Mouse (Mus musculus) G1E-ER4 (cell line): ENCODE results near the gene Ccdc14. TPM values are rescaled to one million over a fixed set of nuclear protein-coding genes. Genes with fewer than 3 reads are reported as not detected.

Source experiments
- GATA1 ChIP-seq: IDR thresholded peaks from one replicate; pipeline ENCODE4 v1.8.0; 2012; ENCODE audit warnings: low read length, inconsistent platforms
- polyA plus RNA-seq: library from polyadenylated mRNA; stranded (reverse); fragments of >175 nt; gene quantifications from 2 replicates; pipeline ENCODE4 v1.2.3, GENCODE M21; 2012

Gene Ccdc14
- 0.59 and 0.87 TPM in 2 replicates for polyA plus RNA-seq

GRCm38 (mm10) chr16:34690334-34691144 is at the start of gene Ccdc14:
Ccdc14 (plus strand) TSS chr16:34690616.
- no peak for TF ChIP-seq GATA1

- TF ChIP-seq GATA1, result no peak
Measured at GRCm38 (mm10) chr16:34643511-34644259, 46.7 kb upstream of the Ccdc14 start.

GRCm38 (mm10) chr16:34649621-34650020 is 40.8 kb upstream of the Ccdc14 start, which contains the start of gene Ropn1:
Ropn1 (plus strand) TSS chr16:34649921.
- TF ChIP-seq GATA1, result no peak

GRCm38 (mm10) chr16:34653023-34653422 is 37.4 kb upstream of the Ccdc14 start:
- no peak for TF ChIP-seq GATA1

- TF ChIP-seq GATA1, result no peak
Measured at GRCm38 (mm10) chr16:34657983-34658382, 32.4 kb upstream of the Ccdc14 start.

GRCm38 (mm10) chr16:34658388-34658787 is 32.0 kb upstream of the Ccdc14 start:
- no peak for TF ChIP-seq GATA1

- TF ChIP-seq GATA1, result no peak
Measured at GRCm38 (mm10) chr16:34664553-34664952, 25.9 kb upstream of the Ccdc14 start.

- TF ChIP-seq GATA1, result no peak
Measured at GRCm38 (mm10) chr16:34667031-34667726, 23.2 kb upstream of the Ccdc14 start.

GRCm38 (mm10) chr16:34668341-34668740 is 22.1 kb upstream of the Ccdc14 start:
- no peak for TF ChIP-seq GATA1

GRCm38 (mm10) chr16:34671966-34672365 is 18.4 kb upstream of the Ccdc14 start:
- no peak for TF ChIP-seq GATA1

- TF ChIP-seq GATA1, result no peak
Measured at GRCm38 (mm10) chr16:34672822-34673221, 17.6 kb upstream of the Ccdc14 start.

GRCm38 (mm10) chr16:34674365-34674764 is 16.1 kb upstream of the Ccdc14 start:
- no peak for TF ChIP-seq GATA1

GRCm38 (mm10) chr16:34681823-34682222 is 8.6 kb upstream of the Ccdc14 start:
- TF ChIP-seq GATA1, result no peak

- no peak for TF ChIP-seq GATA1
Measured at GRCm38 (mm10) chr16:34689879-34690278, 537 bp upstream of the Ccdc14 start.

GRCm38 (mm10) chr16:34691156-34691555 is 740 bp downstream of the Ccdc14 start:
- no peak for TF ChIP-seq GATA1

- TF ChIP-seq GATA1, result no peak
Measured at GRCm38 (mm10) chr16:34694477-34694876, 4.1 kb downstream of the Ccdc14 start.
